13 mouse cellular contexts compared by ENCODE assay signal in the genomic region with DNA sequence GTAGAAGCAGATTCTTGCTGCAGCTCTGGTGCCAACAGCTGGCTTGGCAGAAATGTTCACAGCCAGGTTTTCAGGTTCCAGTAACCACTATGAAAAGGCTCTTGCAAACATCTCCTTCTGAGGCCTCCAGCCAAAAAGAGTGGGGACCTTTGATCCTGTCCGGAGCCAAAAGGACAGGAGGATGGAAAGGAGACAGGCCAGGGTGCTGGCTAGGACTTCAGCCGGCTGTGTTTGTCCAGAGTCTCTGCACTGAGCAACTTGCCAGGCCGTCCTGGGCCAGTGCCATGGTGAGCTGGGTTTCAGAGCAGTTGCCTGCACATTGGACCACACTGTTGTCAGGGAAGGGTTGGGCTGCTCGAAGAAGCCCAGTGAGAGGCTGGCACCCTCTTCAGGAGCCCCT. TPM values are rescaled to one million over a fixed set of nuclear protein-coding genes. Genes with fewer than 3 reads are reported as not detected.
A peak's percentile ranks its signal among the peaks of the same experiment; 100 is the strongest.
DNase-seq lines count a peak whose midpoint lies in the region; ATAC-seq and TF ChIP-seq lines count a peak whose summit lies in the region.
"Had no signal": no experiment of that assay in that cellular context is flagged by ENCODE, and none has a peak within 500 bp of the region (broad histone marks: within the 10 kb centered on the region; RNA-seq: fewer than 3 reads in every experiment).

No protein-coding gene starts in this region.

- no peaks in the 10 kb centered on the region for H3K36me3 ChIP-seq in hindbrain, postnatal 0 days (ENCODE audit: insufficient read depth, low read length)
- H3K36me3 ChIP-seq in hindbrain, embryonic 14.5 days (replicated peaks; ENCODE audit: control insufficient read depth, insufficient read depth), result no peaks in the 10 kb centered on the region
- H3K36me3 ChIP-seq in forebrain, postnatal 0 days (ENCODE audit: insufficient read depth), result no peaks in the 10 kb centered on the region
- H3K36me3 ChIP-seq in forebrain, embryonic 15.5 days, result no peaks in the 10 kb centered on the region
- H3K36me3 ChIP-seq: limb, embryonic 12.5 days; neural tube, embryonic 15.5 days had no signal

- TF ChIP-seq CTCF in hindbrain, postnatal 0 days (IDR thresholded peaks at IDR 0.05; ENCODE audit: low read depth), result no peak
- TF ChIP-seq CTCF in forebrain, postnatal 0 days (IDR thresholded peaks at IDR 0.05; ENCODE audit: low read depth), result no peak

- H3K9ac ChIP-seq in hindbrain, postnatal 0 days (replicated peaks; ENCODE audit: low read length), result no peak overlapping the region
- H3K9ac ChIP-seq in hindbrain, embryonic 14.5 days, result no peak overlapping the region
- no peak overlapping the region for H3K9ac ChIP-seq in forebrain, postnatal 0 days
- no peak overlapping the region for H3K9ac ChIP-seq in forebrain, embryonic 15.5 days (replicated peaks)
- H3K9ac ChIP-seq: limb, embryonic 12.5 days; neural tube, embryonic 15.5 days had no signal

- no peaks in the 10 kb centered on the region for H3K27me3 ChIP-seq in hindbrain, postnatal 0 days (ENCODE audit: insufficient read depth, low read length)
- H3K27me3 ChIP-seq in hindbrain, embryonic 14.5 days (ENCODE audit: control insufficient read depth, insufficient read depth, low read length), result no peaks in the 10 kb centered on the region
- no peaks in the 10 kb centered on the region for H3K27me3 ChIP-seq in forebrain, postnatal 0 days (ENCODE audit: insufficient read depth, low read length)
- H3K27me3 ChIP-seq in forebrain, embryonic 15.5 days, result no peaks in the 10 kb centered on the region
- H3K27me3 ChIP-seq: limb, embryonic 12.5 days; neural tube, embryonic 15.5 days had no signal

- no peak overlapping the region for H3K4me3 ChIP-seq in hindbrain, postnatal 0 days (ENCODE audit: low read length)
- H3K4me3 ChIP-seq in hindbrain, embryonic 14.5 days (replicated peaks; ENCODE audit: low read length), result no peak overlapping the region
- H3K4me3 ChIP-seq in forebrain, postnatal 0 days (ENCODE audit: low read depth, low read length), result no peak overlapping the region
- no peak overlapping the region for H3K4me3 ChIP-seq in forebrain, embryonic 15.5 days
- H3K4me3 ChIP-seq: erythroblast, embryonic 14.5 days; limb, embryonic 12.5 days; neural tube, embryonic 15.5 days had no signal

- H3K4me1 ChIP-seq in hindbrain, postnatal 0 days (ENCODE audit: insufficient read depth, low read length), result peaks cover 12% of the 10 kb centered on the region; the same call in 1 of the 2 replicates
- H3K4me1 ChIP-seq in hindbrain, embryonic 14.5 days (replicated peaks; ENCODE audit: control insufficient read depth, insufficient read depth, low read length), result peaks cover 26% of the 10 kb centered on the region
- peaks cover 16% of the 10 kb centered on the region; the same call in 1 of the 2 replicates for H3K4me1 ChIP-seq in forebrain, postnatal 0 days (ENCODE audit: insufficient read depth)
- peaks cover 16% of the 10 kb centered on the region for H3K4me1 ChIP-seq in forebrain, embryonic 15.5 days

- no peaks in the 10 kb centered on the region for H3K9me3 ChIP-seq in hindbrain, postnatal 0 days (ENCODE audit: low read length)
- H3K9me3 ChIP-seq in hindbrain, embryonic 14.5 days (ENCODE audit: control insufficient read depth, low read length), result no peaks in the 10 kb centered on the region
- H3K9me3 ChIP-seq in forebrain, postnatal 0 days (ENCODE audit: low read length), result no peaks in the 10 kb centered on the region
- H3K9me3 ChIP-seq in forebrain, embryonic 15.5 days, result no peaks in the 10 kb centered on the region
- H3K9me3 ChIP-seq: limb, embryonic 12.5 days; neural tube, embryonic 15.5 days had no signal

- H3K4me2 ChIP-seq in hindbrain, postnatal 0 days (ENCODE audit: low read depth, low read length), result no peak overlapping the region
- no peak overlapping the region for H3K4me2 ChIP-seq in hindbrain, embryonic 14.5 days (replicated peaks)
- no peak overlapping the region for H3K4me2 ChIP-seq in forebrain, postnatal 0 days (ENCODE audit: low read depth)
- no peak overlapping the region for H3K4me2 ChIP-seq in forebrain, embryonic 15.5 days (replicated peaks)
- H3K4me2 ChIP-seq: limb, embryonic 12.5 days; neural tube, embryonic 15.5 days had no signal

- peak; percentile 60 for ATAC-seq in hindbrain, postnatal 0 days
- no peak for ATAC-seq in hindbrain, embryonic 14.5 days (ENCODE audit: low FRiP score)
- no peak; the same call in 1 of the 2 replicates for ATAC-seq in forebrain, postnatal 0 days
- no peak for ATAC-seq in forebrain, embryonic 15.5 days (replicated peaks)
- no peak for ATAC-seq in erythroid progenitor cell, adult 5-6 weeks (replicated peaks; ENCODE audit: low FRiP score, poor library complexity, severe bottlenecking)

- 49% methylated on average over 4 of the region's 4 CpGs for WGBS in hindbrain, postnatal 0 days
- WGBS in hindbrain, embryonic 14.5 days, result 77% methylated on average over 4 of the region's 4 CpGs
- WGBS in forebrain, postnatal 0 days, result 67% methylated on average over 4 of the region's 4 CpGs
- WGBS in forebrain, embryonic 15.5 days, result 71% methylated on average over 4 of the region's 4 CpGs

- peak overlapping the region; percentile 48; the same call in 1 of the 2 replicates for H3K27ac ChIP-seq in hindbrain, postnatal 0 days
- H3K27ac ChIP-seq in hindbrain, embryonic 14.5 days, result no peak overlapping the region
- H3K27ac ChIP-seq in forebrain, postnatal 0 days (ENCODE audit: low read depth, low read length), result no peak overlapping the region
- H3K27ac ChIP-seq in forebrain, embryonic 15.5 days (replicated peaks), result no peak overlapping the region
- H3K27ac ChIP-seq: limb, embryonic 12.5 days; neural tube, embryonic 15.5 days had no signal

- peak; percentile 70 for DNase-seq in hindbrain, postnatal 0 days (ENCODE audit: low spot score)
- DNase-seq in hindbrain, embryonic 14.5 days (ENCODE audit: low spot score), result no peak
- DNase-seq in brain, adult 2 months (ENCODE audit: low read depth, low spot score), result peak; percentile 70
- DNase-seq in cerebellum, postnatal 10 days, result peak; percentile 83 to 88
- peak; percentile 60 to 65 for DNase-seq in layer of hippocampus, postnatal 36 days
- no peak for DNase-seq in forebrain, postnatal 0 days

RNA-seq across cellular contexts. Expression of a gene that starts 31.9 kb away (rescaled TPM):
- 66.4 and 67.5 TPM in 2 replicates for total RNA-seq in hindbrain, postnatal 0 days (2014; rRNA removed)
- 23.6 TPM in 2 replicates for polyA plus RNA-seq in hindbrain, postnatal 0 days (2015; fragmentation: Nextera tagmentation; extraction: Ambion mirVana)
- polyA plus RNA-seq in hindbrain, embryonic 14.5 days (2014; fragmentation: Nextera tagmentation; extraction: Ambion mirVana), result 18.5 and 22.9 TPM in 2 replicates
- 10 to 100 TPM; 47.3 to 48.4 TPM for total RNA-seq in layer of hippocampus, postnatal 36 days (2021)
- 49.2 and 49.6 TPM in 2 replicates for total RNA-seq in forebrain, postnatal 0 days (2014; rRNA removed)
- 14.4 and 19.9 TPM in 2 replicates for polyA plus RNA-seq in forebrain, postnatal 0 days (2015; fragmentation: Nextera tagmentation; extraction: Ambion mirVana)
- 10.6 and 11.4 TPM in 2 replicates for polyA plus RNA-seq in forebrain, embryonic 15.5 days (2015; fragmentation: Nextera tagmentation; extraction: Ambion mirVana)
- total RNA-seq in erythroid progenitor cell, adult 5-6 weeks (2015; ENCODE audit: low replicate concordance), result not detected in 2 replicates
- not detected in 2 replicates for total RNA-seq in erythroid progenitor cell, adult 5-6 weeks (2017; ENCODE audit: low replicate concordance)
- total RNA-seq: megakaryocyte-erythroid progenitor cell, adult 5-6 weeks; MEL had no signal
- polyA plus RNA-seq: erythroblast, embryonic 14.5 days had no signal

Comparison
In these comparisons a context has a peak if more than half of its experiments do, and no peak if none do; other contexts are left out.
1. DNase-seq: peak in hindbrain, postnatal 0 days (single experiment), brain, adult 2 months (single experiment), cerebellum, postnatal 10 days (2 of 2) and layer of hippocampus, postnatal 36 days (2 of 2); none in hindbrain, embryonic 14.5 days (single experiment) and forebrain, postnatal 0 days (single experiment).
2. RNA of a gene that starts 31.9 kb away (total RNA-seq): 66.4 to 67.5 TPM in hindbrain, postnatal 0 days, 49.2 to 49.6 TPM in forebrain, postnatal 0 days and 47.3 to 48.4 TPM in layer of hippocampus, postnatal 36 days; not detected in erythroid progenitor cell, adult 5-6 weeks; every median in the first group is over 10 times any median in the second.